Mouse (Mus musculus) gonadal fat pad, adult 2 months (tissue): Measurements from ENCODE around the gene Cnn2. TPM values are rescaled to one million over a fixed set of nuclear protein-coding genes. Genes with fewer than 3 reads are reported as not detected.

Experiments used
- DNase-seq: peaks from one replicate; pipeline ENCODE4 v3.0.0-alpha.2; 2012; ENCODE audit warnings: low read depth
- polyA plus RNA-seq: library from polyadenylated mRNA; depleted of rRNA; stranded (reverse); fragments of >200 nt; gene quantifications from 2 replicates; pipeline ENCODE4 v1.2.3, GENCODE M21; 2012

Cnn2 gene
- polyA plus RNA-seq, 1 experiment = 75.3 TPM

DNA sequence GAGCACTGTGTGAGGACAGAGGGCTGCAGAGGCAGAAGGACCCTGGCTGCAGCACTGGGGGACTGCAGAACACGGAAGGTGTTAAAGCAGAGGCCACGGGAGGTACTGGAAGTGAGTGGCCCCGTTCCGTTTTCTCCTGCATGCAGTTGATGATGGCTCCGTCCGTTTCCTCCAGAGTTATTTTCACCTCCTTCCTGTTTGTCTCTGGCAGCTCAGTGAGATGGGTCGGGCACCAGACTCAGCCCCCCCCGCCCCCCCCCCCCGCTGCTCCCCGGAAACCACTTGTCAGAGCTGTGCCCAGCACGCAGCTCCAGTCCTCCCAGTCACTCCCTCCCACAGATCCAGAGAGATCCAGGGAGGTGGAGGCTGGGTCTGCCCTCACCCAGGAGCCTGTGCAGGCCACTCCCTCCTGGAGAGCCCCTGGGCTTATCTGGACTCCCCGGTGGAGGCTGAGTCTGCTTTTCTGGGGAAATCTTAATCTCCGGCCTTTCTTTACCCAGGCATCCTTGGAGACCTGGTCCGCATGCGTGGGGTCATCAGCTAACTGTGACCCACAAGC lies 30.4 kb downstream of the Cnn2 start:
- no peak for DNase-seq

DNA sequence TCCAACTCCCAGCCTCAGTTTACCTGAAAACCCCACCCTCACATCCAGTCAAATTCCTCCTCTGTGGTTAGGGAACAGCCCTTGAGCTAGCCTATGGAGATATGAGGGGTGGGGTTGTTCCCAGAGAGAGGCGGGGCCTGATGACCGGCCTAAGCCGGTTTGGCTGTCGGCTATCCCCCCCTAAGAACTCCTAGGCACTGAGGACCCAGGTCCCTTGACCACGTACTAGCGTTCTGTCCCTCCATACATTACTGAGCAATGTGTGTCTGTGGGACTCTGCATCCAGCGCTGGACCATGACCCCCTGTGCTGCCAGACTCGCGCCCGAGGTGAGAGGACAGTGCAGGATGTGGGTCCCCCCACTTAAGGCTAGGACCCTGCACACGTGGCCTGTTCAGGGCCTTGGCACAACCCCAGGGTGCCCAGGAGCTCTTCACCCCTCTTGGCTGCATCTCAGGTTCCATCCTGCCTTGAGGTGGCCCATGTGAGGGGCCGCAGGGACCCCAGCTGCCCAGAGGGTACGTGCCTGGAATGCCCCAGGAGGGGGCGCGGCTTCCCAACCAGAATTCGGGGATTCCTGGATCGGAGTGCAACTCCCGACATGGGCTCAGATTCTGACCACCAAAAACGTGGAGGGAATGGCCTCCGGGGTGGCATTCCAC lies 31.2 kb downstream of the Cnn2 start:
- no peak for DNase-seq

- no peak for DNase-seq
Measured at GRCm38 (mm10) chr10:80020191-80020590, 31.8 kb downstream of the Cnn2 start.

- DNase-seq = no peak
Measured at GRCm38 (mm10) chr10:80020603-80021319, 32.4 kb downstream of the Cnn2 start.

DNA sequence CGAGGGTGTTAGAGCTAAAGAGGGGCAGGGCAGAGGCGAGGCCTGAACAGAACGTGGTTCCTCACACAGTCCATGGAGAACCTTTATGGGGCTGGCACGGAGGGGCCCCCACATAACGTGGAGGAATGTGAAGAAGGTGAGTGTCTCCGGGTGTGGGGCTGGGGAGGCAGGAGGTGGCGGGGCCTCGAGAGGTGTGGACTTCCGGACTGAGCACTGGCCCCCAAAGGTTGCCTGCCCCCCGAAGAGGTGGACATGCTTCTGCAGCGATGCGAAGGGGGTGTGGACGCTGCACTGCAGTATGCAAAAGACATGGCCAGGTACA lies 32.9 kb downstream of the Cnn2 start:
- DNase-seq = no peak

GRCm38 (mm10) chr10:80022164-80022563 lies 33.8 kb downstream of the Cnn2 start:
- DNase-seq = no peak

DNA sequence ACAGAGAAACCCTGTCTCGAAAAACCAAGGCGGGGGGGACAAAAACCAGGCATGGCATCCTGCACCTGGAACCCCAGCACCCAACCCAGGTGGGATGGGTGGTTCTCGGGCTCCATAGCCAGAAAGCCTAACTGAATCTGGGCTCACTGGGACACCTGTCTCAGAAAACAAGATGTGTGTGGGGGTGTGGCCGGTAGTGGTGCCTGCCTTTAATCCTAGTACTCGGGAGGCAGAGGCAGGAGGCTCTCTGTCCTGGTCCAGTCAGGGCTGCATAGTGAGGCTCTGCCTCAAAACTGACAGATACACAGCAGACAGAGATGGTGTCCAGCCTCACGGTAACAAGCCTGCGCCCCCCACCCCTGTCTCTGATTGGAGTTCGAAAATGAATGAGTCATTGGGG lies 34.4 kb downstream of the Cnn2 start:
- DNase-seq = no peak

DNA sequence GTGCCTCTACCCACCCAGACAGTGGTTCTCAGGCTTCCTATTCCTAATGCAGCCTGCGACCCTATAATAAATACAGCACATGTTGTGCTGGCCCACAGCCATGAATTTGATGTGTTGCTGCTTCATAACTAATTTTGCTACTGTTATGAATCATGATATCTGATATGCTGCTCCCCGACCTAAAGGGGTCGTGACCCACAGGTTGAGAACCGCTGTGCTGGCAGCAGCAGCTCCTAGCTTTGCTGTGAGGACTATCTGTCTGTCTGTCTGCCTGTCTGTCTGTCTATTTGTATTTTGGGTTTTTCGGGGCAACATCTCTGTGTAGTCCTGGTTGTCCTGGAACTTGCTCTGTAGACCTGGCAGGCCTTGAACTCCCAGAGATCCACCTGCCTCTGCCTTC lies 35.4 kb downstream of the Cnn2 start:
- DNase-seq = no peak

DNA sequence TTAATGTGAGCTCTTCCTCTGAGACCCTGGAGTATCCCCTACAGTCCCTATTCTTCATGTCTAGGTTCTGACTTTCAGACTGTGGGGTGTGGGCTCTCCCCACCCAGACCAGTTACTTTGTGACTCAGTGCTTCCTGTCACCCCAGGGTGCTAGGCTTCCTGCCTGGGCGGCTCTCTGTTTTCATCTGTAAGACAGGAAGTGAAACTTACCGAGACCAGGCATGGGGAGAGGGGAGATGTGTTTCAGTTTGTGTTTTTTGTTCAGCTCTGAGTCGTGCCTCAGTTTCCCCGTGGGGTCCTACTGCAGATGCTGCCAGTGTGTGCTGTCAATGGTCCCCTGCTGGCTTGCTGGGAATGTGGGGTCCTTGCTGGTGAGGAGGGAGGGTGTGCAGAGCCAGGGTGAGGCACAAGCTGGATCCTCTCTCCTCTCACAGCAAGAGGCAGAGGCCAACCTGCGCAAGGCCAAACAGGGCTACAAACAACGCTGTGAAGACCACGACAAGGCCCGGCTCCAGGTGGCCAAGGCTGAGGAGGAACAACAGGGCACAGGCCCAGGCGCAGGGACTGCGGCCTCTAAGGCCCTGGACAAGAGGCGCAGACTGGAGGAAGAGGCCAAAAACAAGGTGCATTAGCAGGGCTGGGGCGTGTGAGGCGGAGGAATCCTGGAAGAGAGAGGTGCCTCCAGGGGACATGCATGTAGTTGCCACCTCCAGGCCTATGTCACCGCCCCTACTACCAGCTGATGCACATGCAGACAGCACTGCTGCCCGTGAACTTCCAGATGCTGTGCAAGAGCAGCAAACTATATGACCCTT lies 36.1 kb downstream of the Cnn2 start:
- no peak for DNase-seq

DNA sequence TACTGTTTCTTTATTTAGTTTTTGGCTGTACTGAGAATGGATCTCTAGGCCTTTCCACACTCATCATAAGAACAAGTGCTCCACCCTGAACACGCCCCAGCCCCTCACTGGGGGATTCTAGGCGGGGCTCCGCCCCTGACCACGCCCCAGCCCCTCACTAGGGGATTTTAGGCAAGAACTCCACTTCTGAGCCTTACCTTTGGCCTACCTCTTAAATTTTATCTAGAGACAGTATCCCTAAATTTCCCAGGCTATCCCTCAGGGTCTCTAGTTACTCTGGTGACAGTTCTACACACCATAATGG lies 36.6 kb downstream of the Cnn2 start:
- no peak for DNase-seq

DNA sequence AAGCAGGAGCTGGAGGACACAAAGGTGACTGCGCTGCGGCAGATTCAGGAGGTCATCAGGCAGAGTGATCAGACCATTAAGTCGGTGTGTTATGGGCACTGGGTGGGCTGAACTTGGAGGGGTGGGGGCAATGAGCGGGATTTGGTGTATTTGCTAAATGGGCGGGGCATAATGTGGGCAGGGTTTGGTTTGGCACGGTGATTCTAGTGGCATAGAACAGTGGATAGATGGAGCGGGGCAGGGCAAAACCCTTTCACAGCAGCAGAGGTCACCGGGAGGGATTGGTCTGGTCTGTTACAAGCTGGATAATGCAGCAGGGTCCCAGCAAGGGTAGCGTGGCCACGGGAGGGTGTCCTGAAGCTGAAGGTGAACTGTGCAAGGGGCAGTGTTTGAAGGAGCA lies 37.1 kb downstream of the Cnn2 start:
- no peak for DNase-seq

GRCm38 (mm10) chr10:80025889-80026288 lies 37.5 kb downstream of the Cnn2 start:
- no peak for DNase-seq

GRCm38 (mm10) chr10:80027681-80028520 lies 39.5 kb downstream of the Cnn2 start:
- DNase-seq = no peak

DNA sequence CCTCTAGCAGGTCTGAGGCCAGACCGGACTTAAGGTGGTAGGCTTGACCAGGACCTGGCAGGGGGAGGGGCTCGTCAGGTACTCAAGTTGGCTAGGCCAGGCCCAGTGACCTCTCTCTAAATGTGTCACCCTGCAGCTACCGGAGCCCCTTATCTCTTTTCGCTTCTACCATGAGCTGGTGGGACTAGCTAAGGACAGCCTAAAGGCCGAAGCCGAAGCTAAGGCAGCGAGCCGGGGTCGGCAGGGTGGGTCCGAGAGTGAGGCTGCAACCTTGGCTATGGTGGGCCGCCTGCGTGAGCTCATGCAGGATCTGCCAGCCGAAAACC lies 40.1 kb downstream of the Cnn2 start:
- DNase-seq = no peak

- DNase-seq = no peak
Measured at GRCm38 (mm10) chr10:80030191-80030590, 41.8 kb downstream of the Cnn2 start.

- DNase-seq = no peak
Measured at GRCm38 (mm10) chr10:80030736-80031135, 42.4 kb downstream of the Cnn2 start.

GRCm38 (mm10) chr10:80032799-80033480 lies 44.6 kb downstream of the Cnn2 start:
- no peak for DNase-seq

DNA sequence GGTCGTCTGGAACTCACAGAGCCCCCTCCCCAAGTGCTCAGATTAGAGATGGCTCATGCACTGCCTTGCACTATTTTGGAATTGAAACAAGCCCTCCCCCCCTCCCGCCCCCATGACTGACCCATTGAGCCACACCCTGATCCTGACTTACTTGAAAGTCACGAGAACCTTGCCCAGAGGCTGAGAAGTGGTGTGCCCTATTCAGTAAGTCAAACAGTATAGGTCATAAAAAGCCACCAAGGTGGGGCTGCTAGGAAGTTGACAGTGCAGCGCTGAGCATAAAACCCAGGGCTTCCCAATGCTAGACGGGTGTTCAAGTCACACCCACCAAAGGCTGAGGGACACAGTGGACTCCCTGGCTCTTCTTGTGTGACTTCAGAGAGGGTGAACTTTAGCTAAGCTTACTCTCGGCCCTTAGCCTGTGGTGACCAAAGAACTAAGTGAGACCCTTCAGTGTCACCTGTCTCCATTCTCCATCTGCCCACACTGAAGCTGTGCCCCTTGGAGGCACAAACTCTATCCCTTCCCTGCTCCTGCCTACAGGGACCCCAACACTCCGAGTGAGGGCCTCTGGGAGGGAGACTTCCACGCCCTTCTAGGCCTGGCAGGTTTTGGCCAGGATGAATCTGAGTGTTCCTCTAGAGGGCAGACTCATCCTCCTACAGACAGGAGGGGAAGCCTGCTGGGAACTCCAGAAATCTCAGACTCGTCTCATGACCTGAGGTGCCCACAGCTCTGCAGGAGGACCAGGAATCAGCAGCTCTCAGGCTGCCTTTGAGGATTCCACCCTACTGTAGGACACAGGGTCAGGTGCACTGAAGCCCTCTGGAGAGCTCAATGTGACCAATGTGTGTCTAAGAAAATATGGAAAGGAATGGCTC lies 45.4 kb downstream of the Cnn2 start:
- DNase-seq = no peak

- DNase-seq = no peak
Measured at GRCm38 (mm10) chr10:80035148-80035547, 46.8 kb downstream of the Cnn2 start.

DNA sequence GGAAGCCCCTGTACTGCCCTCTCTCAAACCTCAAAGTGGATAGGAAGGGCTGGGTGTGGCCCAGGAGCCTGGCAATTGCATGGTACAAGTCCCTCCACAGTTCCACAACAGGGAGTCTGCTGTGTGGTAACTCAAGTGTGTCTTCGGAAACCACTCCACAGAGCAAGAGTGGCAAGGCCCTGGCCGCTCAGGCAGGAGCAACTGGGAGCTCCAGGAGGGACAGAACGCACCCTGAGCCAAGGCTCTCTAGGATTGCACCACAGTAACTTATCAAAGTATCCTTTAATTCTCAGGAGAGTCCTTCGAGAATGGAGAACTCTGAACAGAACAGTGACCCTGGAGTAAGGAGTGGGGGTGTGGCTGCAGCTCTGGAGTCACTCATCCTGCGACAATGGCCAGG lies 47.3 kb downstream of the Cnn2 start:
- no peak for DNase-seq
